ENCODE assay signal across 18 mouse cellular contexts in the genomic region with DNA sequence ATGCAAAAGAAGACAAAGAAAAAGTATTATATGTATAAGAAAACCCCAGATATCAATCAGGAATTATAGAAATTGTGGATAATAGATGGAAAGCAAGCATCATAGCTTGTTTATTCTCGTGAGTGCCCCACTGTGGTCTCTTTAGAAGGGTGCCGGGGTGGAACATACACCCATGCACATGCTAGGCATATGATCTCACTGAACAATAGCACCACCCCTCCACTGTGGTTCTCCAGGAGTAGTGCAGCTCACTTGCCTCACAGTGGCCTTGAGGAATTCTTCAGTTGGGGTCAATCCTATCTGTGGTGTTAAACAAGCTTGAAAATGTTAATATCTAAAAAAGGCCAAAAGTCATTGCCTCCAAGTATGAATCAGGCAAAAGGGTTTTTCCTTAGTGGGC.
DNase-seq lines count a peak whose midpoint lies in the region; ATAC-seq and TF ChIP-seq lines count a peak whose summit lies in the region.
"Had no signal": no experiment of that assay in that cellular context is flagged by ENCODE, and none has a peak within 500 bp of the region (broad histone marks: within the 10 kb centered on the region; RNA-seq: fewer than 3 reads in every experiment).

No protein-coding gene starts in this region.

- peak; percentile 15 for TF ChIP-seq CTCF in left cerebral cortex, adult 2 months (IDR thresholded peaks at IDR 0.05)

- peak; percentile 68 for DNase-seq in heart, adult 11 months
- DNase-seq in heart, postnatal 14 days, result no peak
- DNase-seq in left cerebral cortex, adult 2 months (ENCODE audit: extremely low spot score in 1 of 2, low spot score in 2 of 2), result no peak
- no peak for DNase-seq in left cerebral cortex, postnatal 25 days (ENCODE audit: low spot score in 2 of 2)
- peak; percentile 38 for DNase-seq in ES-CJ7 (ENCODE audit: low read depth, low spot score)
- DNase-seq in B cell, adult 2 months, result no peak
- no peak for DNase-seq in adrenal gland, postnatal 4 days (ENCODE audit: low spot score in 2 of 2)
- DNase-seq: adrenal gland, adult 2 months; cerebellum, adult 11 months; cerebellum, postnatal 14 days; gastrocnemius, postnatal 14 days; kidney, postnatal 14 days had no signal

- no peak overlapping the region for H3K27ac ChIP-seq in left cerebral cortex, adult 2 months
- H3K27ac ChIP-seq: embryonic facial prominence, embryonic 12.5 days; heart, embryonic 13.5 days; hindbrain, embryonic 10.5 days; limb, embryonic 15.5 days had no signal

- peak; percentile 63 for ATAC-seq in megakaryocyte progenitor cell, adult 5-6 weeks (replicated peaks; ENCODE audit: poor library complexity)
- ATAC-seq: intestine, embryonic 16.5 days had no signal

- no peak overlapping the region for H3K4me3 ChIP-seq in left cerebral cortex, adult 2 months
- H3K4me3 ChIP-seq: embryonic facial prominence, embryonic 12.5 days; heart, embryonic 13.5 days; hindbrain, embryonic 10.5 days; limb, embryonic 15.5 days had no signal

- intact Hi-C loops in heart, postnatal 14 days (cut with DNase I), result no loop called here
- intact Hi-C loops in left cerebral cortex, adult 2 months (cut with DNase I), result no loop called here
- intact Hi-C loops in left cerebral cortex, postnatal 25 days (cut with DNase I), result no loop called here

Comparison
In these comparisons a context has a peak if more than half of its experiments do, and no peak if none do; other contexts are left out.
1. DNase-seq: peak in heart, adult 11 months (single experiment) and ES-CJ7 (single experiment); none in heart, postnatal 14 days (0 of 2), left cerebral cortex, adult 2 months (0 of 2), left cerebral cortex, postnatal 25 days (0 of 2), B cell, adult 2 months (0 of 2) and adrenal gland, postnatal 4 days (0 of 2).